Mouse (Mus musculus): ENCODE results near the gene Rab28. TPM values are rescaled to one million over a fixed set of nuclear protein-coding genes. Genes with fewer than 3 reads are reported as not detected.

Gene Rab28
- polyA plus RNA-seq, 1 experiment from 2014 or later, result 48.1 TPM

- WGBS, result 93% methylated on average over 3 of the region's 3 CpGs
- no peaks in the 10 kb centered on the region for H3K36me3 ChIP-seq
- H3K4me1 ChIP-seq, result no peaks in the 10 kb centered on the region
- no peak overlapping the region for H3K4me3 ChIP-seq
- no peaks in the 10 kb centered on the region for H3K9me3 ChIP-seq
- DNase-seq (ENCODE audit: low spot score), result no peak
- H3K27me3 ChIP-seq (ENCODE audit: insufficient read depth, poor library complexity, severe bottlenecking), result no peaks in the 10 kb centered on the region
- H3K27ac ChIP-seq, result no peak overlapping the region
Measured at GRCm38 (mm10) chr5:41596242-41597117, 111.5 kb downstream of the Rab28 start.

GRCm38 (mm10) chr5:41595199-41595598 lies 112.8 kb downstream of the Rab28 start:
- H3K27ac ChIP-seq, result no peak overlapping the region
- WGBS, result 70% methylated on average over 3 of the region's 3 CpGs
- no peaks in the 10 kb centered on the region for H3K9me3 ChIP-seq
- no peaks in the 10 kb centered on the region for H3K27me3 ChIP-seq (ENCODE audit: insufficient read depth, poor library complexity, severe bottlenecking)
- H3K4me1 ChIP-seq, result no peaks in the 10 kb centered on the region
- DNase-seq (ENCODE audit: low spot score), result no peak
- H3K36me3 ChIP-seq, result no peaks in the 10 kb centered on the region
- no peak overlapping the region for H3K4me3 ChIP-seq

- no peaks in the 10 kb centered on the region for H3K4me1 ChIP-seq
- H3K27ac ChIP-seq, result no peak overlapping the region
- H3K36me3 ChIP-seq, result no peaks in the 10 kb centered on the region
- no peaks in the 10 kb centered on the region for H3K27me3 ChIP-seq (ENCODE audit: insufficient read depth, poor library complexity, severe bottlenecking)
- DNase-seq (ENCODE audit: low spot score), result no peak
- no peaks in the 10 kb centered on the region for H3K9me3 ChIP-seq
- no peak overlapping the region for H3K4me3 ChIP-seq
- 62% methylated on average over 2 of the region's 2 CpGs for WGBS
Measured at GRCm38 (mm10) chr5:41578051-41578450, 129.9 kb downstream of the Rab28 start.

Other genes starting within 250 kb of the Rab28 start
- 0.48 and 2.7 TPM in 2 replicates for gene Nkx3-2, start 56.3 kb upstream of the Rab28 start, polyA plus RNA-seq (2016; fragmentation: Nextera tagmentation; extraction: Ambion mirVana)
- gene Bod1l, start 136.2 kb upstream of the Rab28 start, polyA plus RNA-seq (2016; fragmentation: Nextera tagmentation; extraction: Ambion mirVana), result 11.3 and 13.9 TPM in 2 replicates